Mouse (Mus musculus) common myeloid progenitor, adult 5-6 weeks (primary cell): Measurements from ENCODE around the gene 4921507P07Rik. TPM values are rescaled to one million over a fixed set of nuclear protein-coding genes. Genes with fewer than 3 reads are reported as not detected.
A peak's percentile ranks its signal among the peaks of the same experiment; 100 is the strongest.
"Not testable (repeated sequence)": the region's sequence is repeated elsewhere in the genome, so short reads cannot be mapped to it uniquely, and the experiment has no call there.

Experiments used
- ATAC-seq: replicated peaks from 2 replicates; pipeline ENCODE4 v1.8.0; 2016; ENCODE audit warnings: low read depth, mild to moderate bottlenecking, moderate TSS enrichment, inconsistent platforms; ENCODE audit not compliant: poor library complexity, severe bottlenecking
- total RNA-seq: library from RNA; stranded (forward); fragments of 200-1000, 187-1606 nt; gene quantifications from 2 replicates; pipeline ENCODE4 v1.2.3, GENCODE M21; 2017

4921507P07Rik gene
- total RNA-seq, 1 experiment from 2014 or later = 0.69 TPM

DNA sequence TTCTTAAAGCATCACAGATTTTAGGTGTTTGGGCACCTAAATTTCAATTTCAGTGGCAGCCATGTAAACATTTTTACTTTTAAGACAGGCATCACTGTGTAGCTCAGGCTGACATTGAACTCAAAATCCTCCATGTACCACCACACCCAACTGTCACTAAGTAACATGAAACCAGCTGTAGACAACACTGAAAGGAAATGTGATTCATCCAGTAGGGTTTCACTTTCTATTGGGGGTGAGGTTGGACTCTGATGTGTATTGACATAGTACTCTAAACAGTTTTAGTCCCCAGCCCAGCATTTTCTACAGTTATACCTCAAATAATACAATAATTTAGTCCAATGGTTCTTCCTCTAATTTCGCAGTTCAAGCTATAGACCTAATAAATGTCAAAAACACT, 35.7 kb downstream of the 4921507P07Rik start:
- ATAC-seq = 0 out of 2 replicates have a peak, but pooled peaks have one; percentile 30

DNA sequence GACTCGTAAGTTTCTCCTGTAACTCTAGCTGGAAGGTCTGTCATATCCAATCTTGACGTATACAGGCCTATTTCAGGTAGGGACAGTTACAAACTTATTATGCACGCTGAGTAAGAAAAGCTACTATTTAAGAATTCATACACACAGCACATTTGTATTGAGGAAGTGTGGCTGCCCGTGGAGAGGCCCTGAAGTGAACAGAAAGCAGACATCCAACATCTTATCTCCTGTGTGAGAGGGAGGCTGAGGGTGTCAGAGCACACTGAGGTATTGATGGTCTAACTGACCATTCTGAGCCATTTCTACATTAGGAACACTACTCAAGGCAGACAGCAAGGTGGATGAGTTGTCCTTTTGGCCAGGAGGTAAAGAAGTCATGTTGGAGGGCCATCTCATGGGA, 37.6 kb downstream of the 4921507P07Rik start:
- peak; percentile 57 for ATAC-seq

DNA sequence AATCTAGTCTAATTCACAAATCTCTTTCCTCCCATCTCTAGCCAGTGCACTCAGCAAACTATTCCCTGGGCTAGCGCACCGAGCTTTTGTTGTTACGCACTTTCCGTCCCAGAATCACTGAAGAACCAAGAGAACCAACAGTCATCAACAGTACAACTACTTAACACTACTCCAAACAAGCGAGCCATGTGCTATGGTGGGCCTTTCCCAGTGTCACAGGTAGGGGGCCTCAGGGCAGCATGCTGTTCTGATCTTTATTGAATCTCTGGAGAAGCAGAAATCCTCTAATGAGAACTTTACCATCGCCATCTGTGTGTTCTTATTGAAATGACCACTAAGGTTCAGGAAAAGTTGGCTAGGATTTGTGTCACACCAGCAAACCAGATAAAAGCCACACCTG, 38.9 kb downstream of the 4921507P07Rik start:
- ATAC-seq = no peak

DNA sequence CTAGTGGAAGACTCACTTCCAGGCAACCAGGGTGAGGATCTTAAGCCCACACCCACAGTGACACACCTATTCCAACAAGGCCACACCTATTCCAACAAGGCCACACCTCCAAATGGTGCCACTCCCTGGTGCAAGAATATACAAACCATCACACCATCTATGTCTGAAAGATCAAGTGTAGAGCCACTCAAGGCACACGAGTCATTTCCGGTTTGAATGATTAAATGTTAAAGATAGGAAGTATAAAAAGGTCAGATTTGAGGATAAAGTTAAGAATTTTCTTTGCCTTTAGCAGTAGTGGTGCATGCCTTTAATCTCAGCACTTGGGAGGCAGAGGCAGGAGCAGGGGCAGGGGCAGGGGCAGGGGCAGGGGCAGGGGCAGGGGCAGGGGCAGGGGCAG, 42.2 kb downstream of the 4921507P07Rik start:
- not testable (repeated sequence) for ATAC-seq

- no peak for ATAC-seq
Measured at GRCm38 (mm10) chr6:50552881-50553518, 43.4 kb downstream of the 4921507P07Rik start.

DNA sequence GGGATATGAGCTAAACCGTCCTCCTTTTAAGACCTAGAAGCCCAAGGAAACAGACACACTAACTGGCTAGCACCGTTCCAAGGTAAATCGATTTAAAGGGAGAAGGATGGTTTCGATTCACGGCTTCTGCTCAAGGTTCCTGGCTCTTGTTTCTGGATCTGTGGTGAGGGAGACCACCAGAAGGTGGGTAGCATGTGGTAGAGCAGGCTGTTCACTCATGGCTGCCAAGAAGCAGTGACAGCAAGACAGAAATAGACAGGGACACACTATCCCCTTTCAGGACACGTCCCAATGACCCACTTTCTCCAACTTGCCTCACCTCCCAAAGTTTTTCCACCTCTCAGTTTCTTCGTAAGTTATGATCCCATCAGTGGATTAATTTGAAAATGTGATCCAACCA, 46.6 kb downstream of the 4921507P07Rik start:
- ATAC-seq = no peak

DNA sequence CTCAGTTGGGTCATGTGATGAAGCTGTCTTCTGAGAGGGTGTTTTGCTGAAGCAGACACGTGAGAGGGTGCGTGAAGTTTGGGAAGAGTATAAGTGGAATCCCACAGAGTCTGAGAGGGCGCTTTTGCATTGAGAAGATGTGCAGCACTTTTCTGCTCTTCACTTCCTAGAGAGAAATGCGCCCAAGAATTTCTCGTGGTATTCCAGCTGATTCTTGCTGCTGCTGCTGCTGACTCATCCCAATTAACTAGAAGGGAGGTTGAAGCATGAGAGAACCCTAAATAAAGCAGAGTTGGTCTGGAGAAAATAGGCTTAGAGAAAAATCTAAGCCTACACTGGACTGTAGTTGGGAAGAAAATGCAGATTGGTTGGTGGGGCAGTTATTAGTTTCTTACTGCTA, 47.4 kb downstream of the 4921507P07Rik start:
- no peak for ATAC-seq

DNA sequence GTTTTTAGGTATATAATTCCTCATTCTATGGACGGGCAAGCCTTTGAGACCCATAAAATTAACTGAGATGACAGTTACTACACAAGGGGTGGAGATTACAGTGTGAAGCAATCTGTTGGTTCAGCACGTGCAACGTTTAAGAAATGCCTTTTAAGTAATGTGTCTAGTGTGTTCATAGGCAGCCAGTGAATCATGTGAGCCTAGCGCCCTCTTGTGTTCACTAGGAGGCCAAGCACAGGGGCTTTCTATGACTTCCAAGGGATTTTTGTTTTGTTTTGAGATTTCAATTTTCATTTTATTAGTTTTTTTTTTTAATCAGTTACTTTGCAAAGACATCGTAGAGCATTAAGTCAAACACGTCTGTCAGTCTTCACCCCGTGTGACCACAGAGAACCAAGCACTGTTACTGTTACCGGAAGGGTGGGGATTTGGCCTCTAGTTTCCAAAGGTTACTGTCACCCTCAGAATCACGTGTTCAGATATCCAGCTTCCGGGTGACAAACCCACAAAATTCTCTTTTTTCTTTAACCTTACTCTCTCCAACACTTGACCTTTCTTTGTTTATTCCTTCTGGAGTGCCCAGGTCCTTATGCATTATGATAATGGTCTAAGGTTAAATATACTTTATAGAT, 50.9 kb downstream of the 4921507P07Rik start:
- peak; percentile 94 for ATAC-seq

- no peak for ATAC-seq
Measured at GRCm38 (mm10) chr6:50542535-50542934, 53.9 kb downstream of the 4921507P07Rik start.

- no peak for ATAC-seq
Measured at GRCm38 (mm10) chr6:50539641-50540040, 56.8 kb downstream of the 4921507P07Rik start.

DNA sequence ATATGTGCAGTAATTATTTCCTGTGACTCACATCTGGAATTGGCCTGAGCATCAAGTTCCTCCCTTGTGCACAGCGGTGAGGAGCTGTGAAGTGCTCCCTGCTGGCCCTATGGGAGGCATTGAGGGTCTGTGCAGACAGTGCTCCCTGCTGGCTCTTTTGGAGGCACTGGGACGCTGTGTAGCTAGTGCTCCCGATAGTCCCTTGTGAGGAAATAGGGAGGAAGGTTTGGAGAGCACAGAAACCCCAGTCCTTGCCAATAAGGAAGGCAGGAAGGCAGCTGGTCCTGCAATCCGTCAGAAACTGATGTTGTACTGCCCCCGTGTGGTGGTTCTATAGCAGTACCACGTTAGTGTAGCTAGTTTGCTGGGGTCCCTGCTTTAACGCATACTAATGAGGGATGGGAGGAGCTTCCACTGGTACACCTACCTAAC, 60.0 kb downstream of the 4921507P07Rik start:
- peak; percentile 98 for ATAC-seq

GRCm38 (mm10) chr6:50535346-50535745, 61.1 kb downstream of the 4921507P07Rik start:
- no peak for ATAC-seq

DNA sequence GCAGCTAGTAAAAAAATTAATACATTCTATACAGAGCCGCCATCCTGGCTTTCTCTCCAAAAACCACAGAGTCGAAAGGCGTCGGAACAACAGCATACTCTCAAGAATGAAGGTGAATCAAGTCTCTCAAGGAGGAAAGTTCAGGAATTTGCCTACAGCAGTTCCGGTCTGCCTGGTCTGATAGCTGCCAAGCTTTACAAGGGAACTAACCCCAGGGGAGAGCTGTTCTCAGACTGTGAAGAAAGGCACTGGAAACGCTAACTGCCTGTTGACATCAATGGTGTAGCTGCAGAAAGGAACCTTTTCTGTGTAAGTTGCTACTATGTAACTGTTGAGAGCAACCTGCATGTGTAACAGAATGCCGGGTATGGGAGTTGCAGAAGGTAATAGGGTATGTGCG, 64.5 kb downstream of the 4921507P07Rik start:
- ATAC-seq = no peak

GRCm38 (mm10) chr6:50531003-50531402, 65.4 kb downstream of the 4921507P07Rik start:
- no peak for ATAC-seq

GRCm38 (mm10) chr6:50529194-50529593, 67.2 kb downstream of the 4921507P07Rik start:
- no peak for ATAC-seq

DNA sequence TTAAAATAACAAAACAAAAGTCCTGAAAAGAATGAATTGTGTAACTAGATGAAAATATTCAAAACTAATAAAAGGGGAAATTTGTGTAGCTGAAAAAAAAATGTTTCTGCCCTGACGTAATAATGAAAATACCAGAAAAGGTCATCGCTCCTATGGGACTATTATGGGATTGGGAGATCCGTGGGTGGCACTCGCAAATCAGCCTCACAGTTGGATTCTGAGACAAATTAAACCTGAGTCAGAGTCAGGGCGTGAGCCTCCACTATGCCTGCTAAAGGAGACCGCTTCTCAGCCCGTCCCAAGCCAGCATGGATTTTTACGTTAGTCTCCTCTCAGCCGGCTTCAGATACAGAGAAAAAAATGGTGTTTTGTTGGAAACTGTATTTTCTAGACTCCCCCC, 69.0 kb downstream of the 4921507P07Rik start:
- ATAC-seq = no peak

DNA sequence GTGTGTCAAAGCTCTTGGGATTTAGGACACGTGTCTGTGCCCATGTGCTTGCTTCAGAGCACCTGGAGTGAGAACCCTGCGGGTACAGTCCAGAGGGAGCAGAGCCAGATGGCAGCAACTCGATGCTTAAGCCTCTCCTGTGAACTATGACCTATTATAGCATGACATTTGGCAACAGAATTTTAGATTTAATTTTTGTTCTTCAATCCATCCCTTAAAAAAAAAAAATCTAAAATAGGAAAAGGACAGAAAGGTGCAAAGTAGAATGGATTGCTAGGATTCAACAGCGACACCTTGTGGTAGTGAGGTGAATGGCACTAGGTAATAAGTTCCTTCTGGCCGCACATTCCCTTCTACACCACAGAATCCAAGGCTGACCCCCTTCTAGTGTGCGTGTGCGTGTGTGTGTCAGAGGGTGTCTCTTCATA, 69.8 kb downstream of the 4921507P07Rik start:
- peak; percentile 79 for ATAC-seq

DNA sequence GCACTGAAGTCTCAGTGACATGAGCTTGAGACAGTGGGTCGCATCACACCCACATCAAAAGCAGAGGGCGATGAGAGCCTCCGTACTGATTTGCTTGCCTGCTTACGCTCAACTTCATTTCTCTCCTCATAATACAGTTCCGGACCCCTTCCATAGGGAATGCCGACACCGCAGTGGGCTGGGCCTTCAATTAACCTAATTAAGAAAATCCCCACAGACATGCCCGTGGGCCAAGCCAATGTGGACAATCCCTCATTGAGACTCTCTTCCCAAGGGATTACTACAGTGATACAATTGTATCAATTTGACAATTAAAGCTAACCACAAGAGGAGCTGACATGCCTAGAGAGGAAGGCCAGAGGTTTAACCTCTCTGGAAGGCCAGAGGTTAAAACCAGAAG, 70.6 kb downstream of the 4921507P07Rik start:
- no peak for ATAC-seq

DNA sequence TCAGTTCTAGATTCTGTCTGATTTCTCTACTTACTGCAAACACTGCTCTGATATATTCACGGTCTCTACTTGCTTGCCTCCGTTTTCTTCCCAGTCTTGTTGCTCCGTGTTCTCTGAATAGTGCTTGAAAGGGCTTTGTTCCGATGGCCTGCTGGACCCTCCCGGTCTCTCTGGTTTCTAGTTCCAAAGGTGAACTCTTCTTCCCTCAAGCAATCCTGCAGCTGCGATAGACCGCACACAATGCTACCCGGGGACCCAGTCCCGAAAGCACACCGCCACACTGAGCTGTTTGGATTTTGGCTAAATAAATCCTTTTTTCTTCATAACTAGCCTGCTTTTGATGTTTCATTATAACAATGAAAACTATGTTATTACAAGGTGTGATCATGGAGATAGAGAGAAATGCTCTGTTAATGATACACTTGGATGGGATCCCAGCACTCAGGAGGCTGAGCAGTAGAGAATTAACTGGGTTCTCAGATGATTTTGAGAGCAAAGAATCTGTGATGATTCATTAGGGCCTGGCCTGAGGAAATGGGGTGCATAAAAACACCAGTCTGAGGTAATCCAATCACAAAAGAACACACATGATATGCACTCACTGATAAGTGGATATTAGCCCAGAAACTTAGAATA, 72.1 kb downstream of the 4921507P07Rik start:
- ATAC-seq = no peak
